Mouse (Mus musculus) forebrain, embryonic 11.5 days (tissue): ENCODE measurements at regions not wholly inside any gene's neighbourhood (a gene's known extent, or its start where the extent isn't known, plus 50 kb on each side); places are given as distances from the start of the nearest gene placed in this dataset.

Experiments used
- ATAC-seq: fragments of 200-750 bp; cut with Nextera tagmentation; replicated peaks from 2 replicates; pipeline ENCODE4 v1.8.0; 2017; ENCODE audit warnings: moderate TSS enrichment; ENCODE audit not compliant: low FRiP score
- DNase-seq: peaks from one replicate; pipeline ENCODE4 v3.0.0-alpha.2; 2017; ENCODE audit warnings: low spot score
- H3K27ac ChIP-seq: fragments of 300-500 bp; sonication (generic); 2 replicates; pipeline ENCODE4 v1.5.1; 2014; ENCODE audit warnings: low read depth, low read length
- H3K27me3 ChIP-seq: fragments of 300-500 bp; sonication (generic); 2 replicates; pipeline ENCODE4 v1.6.1; 2014; ENCODE audit warnings: mild to moderate bottlenecking, low read length, mixed read lengths; ENCODE audit not compliant: control insufficient read depth, insufficient read depth
- H3K36me3 ChIP-seq: fragments of 300-500 bp; sonication (generic); 2 replicates; pipeline ENCODE4 v1.6.1; 2014; ENCODE audit warnings: mild to moderate bottlenecking, low read length, moderate library complexity, mixed read lengths; ENCODE audit not compliant: control insufficient read depth, insufficient read depth
- H3K4me1 ChIP-seq: fragments of 300-500 bp; sonication (generic); replicated peaks from 2 replicates; pipeline ENCODE4 v1.6.1; 2014; ENCODE audit warnings: low read length, mixed read lengths; ENCODE audit not compliant: control insufficient read depth, insufficient read depth
- H3K4me2 ChIP-seq: fragments of 300-500 bp; sonication (generic); 2 replicates; pipeline ENCODE4 v1.6.1; 2014; ENCODE audit warnings: low read depth, mild to moderate bottlenecking, low read length, moderate library complexity, mixed read lengths; ENCODE audit not compliant: severe bottlenecking
- H3K4me3 ChIP-seq: fragments of 300-500 bp; sonication (generic); 2 replicates; pipeline ENCODE4 v1.5.1; 2014; ENCODE audit warnings: low read depth, low read length
- H3K9ac ChIP-seq: fragments of 300-500 bp; sonication (generic); 2 replicates; pipeline ENCODE4 v1.6.1; 2014; ENCODE audit warnings: low read length
- H3K9me3 ChIP-seq: fragments of 300-500 bp; sonication (generic); 2 replicates; pipeline ENCODE4 v1.6.1; 2016; ENCODE audit warnings: low read length, mixed read lengths; ENCODE audit not compliant: control insufficient read depth
- WGBS: fragments of 180-500 bp; shearing (Covaris S2); extraction: QIAGEN DNeasy Blood & Tissue Kit; methylation state at CpG from one replicate; pipeline ENCODE4 v1.1.7; 2014; 5-methylcytosine and 5-hydroxymethylcytosine counted together

DNA sequence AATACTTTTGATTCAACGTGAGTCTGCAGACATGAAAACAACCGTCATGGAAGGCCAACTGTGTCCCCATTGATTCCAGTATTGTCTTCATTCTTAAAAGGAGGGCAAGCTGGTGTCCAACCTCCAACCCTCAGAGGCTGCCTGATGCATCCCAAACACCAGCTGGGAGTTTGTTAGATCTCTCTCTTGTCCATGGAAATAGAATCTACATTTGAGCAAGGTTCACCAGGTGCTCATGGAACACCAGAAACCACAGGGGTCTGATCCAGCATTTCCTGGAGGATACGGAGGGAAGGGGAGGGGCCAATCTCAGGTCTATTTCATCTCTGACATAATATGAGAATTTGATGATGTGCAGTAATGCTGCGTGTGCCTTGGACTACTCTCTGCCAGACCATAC lies 512.3 kb upstream of the Tbx3 start:
- no peak overlapping the region for H3K4me3 ChIP-seq
- DNase-seq = no peak
- H3K9me3 ChIP-seq = no peaks in the 10 kb centered on the region; the same call in 1 of the 2 replicates
- H3K27me3 ChIP-seq = no peaks in the 10 kb centered on the region
- H3K4me1 ChIP-seq = no peaks in the 10 kb centered on the region
- H3K27ac ChIP-seq = no peak overlapping the region
- H3K36me3 ChIP-seq = no peaks in the 10 kb centered on the region
- H3K4me2 ChIP-seq = no peak overlapping the region
- ATAC-seq = no peak
- H3K9ac ChIP-seq = no peak overlapping the region
- 80% methylated on average over 4 of the region's 4 CpGs for WGBS

DNA sequence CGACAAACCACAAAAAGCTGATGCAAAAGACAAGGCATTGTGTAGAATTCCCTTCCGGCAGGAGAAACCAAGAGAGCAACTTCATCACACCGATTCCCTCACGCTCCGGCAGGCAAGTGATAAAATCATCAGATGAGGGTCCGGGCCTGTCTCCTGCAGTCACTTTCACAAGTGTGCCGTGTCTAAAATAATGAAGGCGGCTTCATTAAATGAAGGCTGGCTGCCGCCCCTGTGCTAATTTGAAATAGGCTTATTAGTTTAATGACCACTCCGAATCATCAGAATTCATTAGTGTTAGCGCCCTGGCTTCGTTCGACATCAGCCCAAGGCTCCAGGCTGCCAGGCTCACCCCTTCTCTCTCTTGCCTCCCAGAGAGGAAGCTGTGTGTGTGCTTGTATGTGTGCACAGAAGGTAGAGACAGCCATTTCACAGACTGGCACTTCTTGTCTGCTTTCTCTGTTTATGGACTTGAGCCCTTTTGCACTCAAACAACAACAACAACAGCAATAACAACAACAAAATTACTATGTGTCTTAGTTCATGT lies 508.3 kb upstream of the Tbx3 start:
- DNase-seq (peak; percentile 70), ATAC-seq (no peak)
- no peak overlapping the region for H3K27ac ChIP-seq
- 56% methylated on average over 13 of the region's 13 CpGs for WGBS
- no peaks in the 10 kb centered on the region for H3K9me3 ChIP-seq
- no peaks in the 10 kb centered on the region for H3K27me3 ChIP-seq
- H3K9ac ChIP-seq = no peak overlapping the region
- H3K4me3 ChIP-seq = no peak overlapping the region
- no peak overlapping the region for H3K4me2 ChIP-seq
- no peaks in the 10 kb centered on the region for H3K36me3 ChIP-seq
- H3K4me1 ChIP-seq = no peaks in the 10 kb centered on the region

DNA sequence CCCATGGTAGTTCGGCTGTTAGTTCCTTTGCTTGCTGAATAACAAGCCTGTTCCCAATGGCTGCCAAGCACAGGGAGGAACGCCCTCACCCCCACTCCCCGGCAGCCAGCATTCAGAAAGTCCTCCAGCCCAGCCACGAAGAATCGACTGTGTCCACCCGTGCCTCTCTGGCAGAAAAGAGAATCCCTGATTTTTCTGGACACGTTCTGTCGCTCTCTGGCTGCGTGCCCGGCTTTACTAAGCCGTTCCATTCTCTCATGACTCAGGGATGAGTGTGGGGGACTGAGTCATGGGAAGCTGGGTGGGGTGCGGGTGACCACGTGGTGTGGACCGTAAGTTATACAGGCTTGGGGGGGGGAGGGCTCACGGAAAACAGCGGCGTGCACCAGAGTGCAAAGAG lies 502.8 kb upstream of the Tbx3 start:
- Histone ChIP-seq H3K4me2 (no peak overlapping the region), H3K9me3 (no peaks in the 10 kb centered on the region), H3K36me3 (no peaks in the 10 kb centered on the region), H3K9ac (no peak overlapping the region), H3K4me1 (no peaks in the 10 kb centered on the region), H3K4me3 (no peak overlapping the region), H3K27ac (no peak overlapping the region), H3K27me3 (no peaks in the 10 kb centered on the region)
- ATAC-seq = no peak
- 89% methylated on average over 17 of the region's 17 CpGs for WGBS
- DNase-seq = no peak

DNA sequence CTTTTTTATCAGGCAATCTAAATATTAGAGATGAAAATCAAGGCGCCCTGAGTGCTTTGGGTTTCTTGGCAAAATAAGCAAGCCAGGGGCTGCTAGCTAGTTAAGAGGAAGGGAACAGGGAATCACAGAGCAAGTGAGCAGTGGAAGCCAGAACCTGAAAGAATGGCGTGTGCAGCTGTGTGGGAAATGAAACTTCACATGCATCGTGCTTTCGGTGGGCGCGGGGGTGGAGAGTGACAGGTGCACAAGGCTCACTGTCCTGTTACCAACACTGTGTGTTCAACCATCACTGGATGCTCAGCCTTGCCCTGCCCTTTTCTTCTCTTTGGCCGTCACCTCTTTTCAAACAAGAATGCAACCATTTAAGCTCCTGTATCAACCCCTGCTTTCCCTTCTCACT lies 501.2 kb upstream of the Tbx3 start:
- Histone ChIP-seq H3K9ac (no peak overlapping the region), H3K4me2 (no peak overlapping the region), H3K4me1 (no peaks in the 10 kb centered on the region), H3K9me3 (no peaks in the 10 kb centered on the region), H3K27me3 (no peaks in the 10 kb centered on the region), H3K4me3 (no peak overlapping the region), H3K27ac (no peak overlapping the region), H3K36me3 (no peaks in the 10 kb centered on the region)
- DNase-seq = no peak
- no peak for ATAC-seq
- WGBS = 93% methylated on average over 7 of the region's 7 CpGs

DNA sequence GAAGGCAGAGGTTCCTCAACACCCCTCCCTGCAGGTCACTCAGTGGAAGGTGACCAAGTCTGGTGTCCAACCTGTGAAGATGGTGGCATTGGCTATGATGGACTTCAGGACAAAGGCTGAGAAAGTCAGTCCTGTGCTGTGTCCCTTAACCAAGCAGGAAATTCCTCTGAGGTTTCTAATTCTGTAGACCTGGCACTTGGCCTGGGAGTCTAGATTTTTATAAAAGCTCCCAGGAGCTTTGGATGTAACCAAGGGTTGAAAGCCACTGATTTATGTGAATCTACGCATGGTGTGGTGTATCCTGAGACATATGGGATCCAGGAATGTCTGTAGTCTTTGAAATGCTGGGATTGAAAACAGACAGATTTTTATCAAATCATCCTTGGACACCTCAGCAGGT lies 498.8 kb upstream of the Tbx3 start:
- Histone ChIP-seq H3K9me3 (no peaks in the 10 kb centered on the region), H3K36me3 (no peaks in the 10 kb centered on the region), H3K27me3 (no peaks in the 10 kb centered on the region), H3K9ac (no peak overlapping the region), H3K27ac (no peak overlapping the region), H3K4me2 (no peak overlapping the region), H3K4me1 (no peaks in the 10 kb centered on the region), H3K4me3 (no peak overlapping the region)
- DNase-seq (no peak), ATAC-seq (no peak)
- 75% methylated on average over 1 of the region's 1 CpGs for WGBS

DNA sequence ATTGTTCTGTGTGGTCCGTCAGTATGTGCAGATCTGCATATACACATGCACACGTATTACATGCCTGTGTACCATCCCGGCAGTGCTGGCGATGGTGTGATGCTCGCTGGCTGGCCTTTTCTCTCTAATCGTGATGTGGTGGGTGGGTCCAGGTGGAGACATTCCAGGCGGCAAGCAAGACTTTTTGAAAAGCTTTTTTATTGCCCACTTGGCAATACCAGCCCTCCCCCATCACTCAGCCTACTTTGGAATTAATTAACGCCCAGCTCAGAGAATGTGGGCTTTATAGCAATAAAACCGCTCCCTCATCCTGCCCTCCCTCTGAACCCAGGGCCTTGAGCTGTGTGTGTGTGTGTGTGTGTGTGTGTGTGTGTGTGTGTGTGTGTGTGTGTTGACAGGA lies 491.7 kb upstream of the Tbx3 start:
- no peak for ATAC-seq
- H3K27me3 ChIP-seq = no peaks in the 10 kb centered on the region
- no peak overlapping the region for H3K4me2 ChIP-seq
- 0 out of 2 replicates have a peak, but pooled peaks cover 2% of the 10 kb centered on the region for H3K4me1 ChIP-seq
- no peak overlapping the region for H3K4me3 ChIP-seq
- DNase-seq = no peak
- H3K36me3 ChIP-seq = no peaks in the 10 kb centered on the region
- WGBS = 66% methylated on average over 9 of the region's 9 CpGs
- no peaks in the 10 kb centered on the region for H3K9me3 ChIP-seq
- no peak overlapping the region for H3K9ac ChIP-seq
- H3K27ac ChIP-seq = no peak overlapping the region

DNA sequence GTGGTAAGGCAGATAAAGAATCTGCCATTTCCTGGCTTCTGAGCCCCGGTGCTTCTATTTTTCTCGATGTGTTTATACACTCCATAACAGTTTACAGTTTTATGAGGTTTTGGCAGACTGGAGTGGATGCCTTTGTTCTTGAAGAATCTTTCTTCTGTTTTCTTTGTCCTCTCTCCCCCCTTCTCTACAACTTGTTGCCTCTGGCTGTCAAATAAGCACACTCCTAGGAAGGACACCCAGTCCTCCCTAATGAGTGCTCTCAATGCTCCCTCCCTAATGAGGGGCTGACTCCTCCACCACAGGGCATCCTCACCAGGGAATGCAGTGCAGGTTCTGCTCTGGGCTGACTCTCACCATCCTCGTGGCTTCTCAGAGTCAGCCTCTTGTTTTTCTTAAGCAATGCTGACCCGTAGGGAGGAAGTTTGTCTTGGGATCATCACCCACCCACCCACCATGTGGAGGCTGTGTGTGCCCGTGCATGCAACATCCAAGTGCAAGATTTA lies 486.9 kb upstream of the Tbx3 start:
- ATAC-seq = no peak
- Histone ChIP-seq H3K36me3 (no peaks in the 10 kb centered on the region), H3K4me2 (no peak overlapping the region), H3K9me3 (no peaks in the 10 kb centered on the region), H3K27ac (no peak overlapping the region), H3K4me1 (0 out of 2 replicates have a peak, but pooled peaks cover 2% of the 10 kb centered on the region), H3K27me3 (no peaks in the 10 kb centered on the region), H3K4me3 (no peak overlapping the region), H3K9ac (no peak overlapping the region)
- no peak for DNase-seq
- 85% methylated on average over 5 of the region's 5 CpGs for WGBS

DNA sequence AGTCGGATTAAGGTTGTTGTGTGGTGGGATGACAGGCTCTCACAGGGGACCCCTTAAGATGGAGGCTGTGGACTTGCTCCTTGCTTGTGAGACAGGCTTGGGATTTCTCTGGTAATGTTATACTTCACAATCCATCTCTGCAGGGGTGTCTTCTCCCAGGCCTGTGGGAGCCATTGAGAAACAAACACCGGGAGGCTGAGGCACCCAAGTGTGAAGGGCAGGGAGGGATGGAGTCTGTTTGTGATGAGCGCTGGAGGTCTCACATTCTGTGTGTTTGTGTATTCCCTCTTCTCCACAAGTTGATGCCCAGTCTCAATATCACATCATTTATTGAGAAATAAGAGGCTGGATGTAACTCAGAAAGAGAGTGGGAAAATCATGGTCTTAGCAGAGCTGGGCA lies 483.9 kb upstream of the Tbx3 start:
- no peak for ATAC-seq
- H3K36me3 ChIP-seq = no peaks in the 10 kb centered on the region

DNA sequence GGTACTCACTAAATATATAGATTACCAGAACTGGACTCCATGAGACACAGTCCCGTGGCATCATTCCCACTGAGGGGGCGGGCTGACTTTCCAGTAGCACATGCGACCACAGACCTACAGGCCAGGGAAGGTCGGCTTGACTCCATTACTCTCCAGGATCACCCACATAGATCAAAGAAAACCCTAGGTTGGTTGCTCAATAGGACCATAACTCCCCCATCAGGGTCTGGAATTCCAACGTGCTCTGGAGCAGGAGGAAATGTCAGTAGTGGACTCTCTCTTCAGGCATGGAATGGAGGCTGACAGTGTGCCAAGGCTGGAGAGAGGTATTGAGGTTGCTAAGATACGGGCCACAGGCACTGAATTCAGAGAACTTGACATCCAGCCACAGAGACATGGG lies 482.0 kb upstream of the Tbx3 start:
- no peaks in the 10 kb centered on the region; the same call in 1 of the 2 replicates for H3K9me3 ChIP-seq
- H3K4me1 ChIP-seq = no peaks in the 10 kb centered on the region
- H3K27ac ChIP-seq = no peak overlapping the region
- no peak overlapping the region for H3K9ac ChIP-seq
- WGBS = 64% methylated on average over 6 of the region's 6 CpGs
- no peak overlapping the region for H3K4me2 ChIP-seq
- no peaks in the 10 kb centered on the region for H3K36me3 ChIP-seq
- no peaks in the 10 kb centered on the region for H3K27me3 ChIP-seq
- no peak for DNase-seq
- no peak for ATAC-seq
- no peak overlapping the region for H3K4me3 ChIP-seq

More for the DNA sequence above, 483.9 kb upstream of the Tbx3 start:
- no peak overlapping the region for H3K9ac ChIP-seq
- H3K27ac ChIP-seq = no peak overlapping the region
- H3K4me2 ChIP-seq = no peak overlapping the region
- H3K4me3 ChIP-seq = no peak overlapping the region
- DNase-seq = no peak
- no peaks in the 10 kb centered on the region; the same call in 1 of the 2 replicates for H3K9me3 ChIP-seq
- H3K4me1 ChIP-seq = no peaks in the 10 kb centered on the region
- 58% methylated on average over 3 of the region's 3 CpGs for whole genome bisulfite sequencing
- H3K27me3 ChIP-seq = no peaks in the 10 kb centered on the region
